Mouse (Mus musculus): Measurements from ENCODE around the gene Ms4a14.
A peak's percentile ranks its signal among the peaks of the same experiment; 100 is the strongest.
"Not testable (repeated sequence)": the region's sequence is repeated elsewhere in the genome, so short reads cannot be mapped to it uniquely, and the experiment has no call there.

Gene Ms4a14

GRCm38 (mm10) chr19:11314354-11314753 lies at the start of gene Ms4a14:
Ms4a14 (minus strand) TSS chr19:11314454.
- no peak for DNase-seq (ENCODE audit: low read depth, low spot score)

GRCm38 (mm10) chr19:11362002-11362401 lies 47.7 kb upstream of the Ms4a14 start:
- peak; percentile 80 for DNase-seq (ENCODE audit: low read depth, low spot score)

- peak; percentile 63 for DNase-seq (ENCODE audit: low read depth, low spot score)
Observed at GRCm38 (mm10) chr19:11360106-11360505, 45.9 kb upstream of the Ms4a14 start.

- DNase-seq (ENCODE audit: low read depth, low spot score): peak; percentile 86
Observed at GRCm38 (mm10) chr19:11355730-11356129, 41.5 kb upstream of the Ms4a14 start.

- peak; percentile 60 for DNase-seq (ENCODE audit: low read depth, low spot score)
Observed at GRCm38 (mm10) chr19:11351878-11352277, 37.6 kb upstream of the Ms4a14 start.

GRCm38 (mm10) chr19:11349698-11350481 lies 35.6 kb upstream of the Ms4a14 start:
- no peak for DNase-seq (ENCODE audit: low read depth, low spot score)

GRCm38 (mm10) chr19:11343992-11344391 lies 29.7 kb upstream of the Ms4a14 start:
- DNase-seq (ENCODE audit: low read depth, low spot score): no peak

GRCm38 (mm10) chr19:11343147-11343546 lies 28.9 kb upstream of the Ms4a14 start:
- DNase-seq (ENCODE audit: low read depth, low spot score): no peak

GRCm38 (mm10) chr19:11335932-11336331 lies 21.7 kb upstream of the Ms4a14 start, which contains the start of gene Ms4a7:
Ms4a7 (minus strand) TSS chr19:11336146.
- no peak for DNase-seq (ENCODE audit: low read depth, low spot score)

GRCm38 (mm10) chr19:11321123-11321522 lies 6.9 kb upstream of the Ms4a14 start:
- no peak for DNase-seq (ENCODE audit: low read depth, low spot score)

- no peak for DNase-seq (ENCODE audit: low read depth, low spot score)
Observed at GRCm38 (mm10) chr19:11316786-11317185, 2.5 kb upstream of the Ms4a14 start.

GRCm38 (mm10) chr19:11308888-11309287 lies 5.4 kb downstream of the Ms4a14 start:
- DNase-seq (ENCODE audit: low read depth, low spot score): no peak

- DNase-seq (ENCODE audit: low read depth, low spot score): not testable (repeated sequence)
Observed at GRCm38 (mm10) chr19:11299529-11299928, 14.7 kb downstream of the Ms4a14 start.

- no peak for DNase-seq (ENCODE audit: low read depth, low spot score)
Observed at GRCm38 (mm10) chr19:11298939-11299338, 15.3 kb downstream of the Ms4a14 start.

- DNase-seq (ENCODE audit: low read depth, low spot score): peak; percentile 1
Observed at GRCm38 (mm10) chr19:11293616-11294015, 20.6 kb downstream of the Ms4a14 start.

GRCm38 (mm10) chr19:11292990-11293389 lies 21.3 kb downstream of the Ms4a14 start:
- peak; percentile 53 for DNase-seq (ENCODE audit: low read depth, low spot score)

GRCm38 (mm10) chr19:11283773-11284172 lies 30.5 kb downstream of the Ms4a14 start, which contains the start of gene Ms4a5:
Ms4a5 (minus strand) TSS chr19:11283873.
- no peak for DNase-seq (ENCODE audit: low read depth, low spot score)

- no peak for DNase-seq (ENCODE audit: low read depth, low spot score)
Observed at GRCm38 (mm10) chr19:11280223-11280622, 34.0 kb downstream of the Ms4a14 start.

GRCm38 (mm10) chr19:11276431-11276830 lies 37.8 kb downstream of the Ms4a14 start:
- no peak for DNase-seq (ENCODE audit: low read depth, low spot score)

- DNase-seq (ENCODE audit: low read depth, low spot score): no peak
Observed at GRCm38 (mm10) chr19:11266956-11267355, 47.3 kb downstream of the Ms4a14 start.

- DNase-seq (ENCODE audit: low read depth, low spot score): peak; percentile 1
Observed at GRCm38 (mm10) chr19:11266052-11266845, 48.0 kb downstream of the Ms4a14 start, which contains the start of gene Ms4a1. Ms4a1 (minus strand) TSS chr19:11266241.

GRCm38 (mm10) chr19:11264602-11265185 lies 49.6 kb downstream of the Ms4a14 start:
- DNase-seq (ENCODE audit: low read depth, low spot score): no peak
